Mouse (Mus musculus) neutrophil, adult 65 days (primary cell): Measurements from ENCODE around the gene Ugt1a10. TPM values are rescaled to one million over a fixed set of nuclear protein-coding genes. Genes with fewer than 3 reads are reported as not detected.

Experiments used
- total RNA-seq: library from RNA; stranded (reverse); gene quantifications from 2 replicates; pipeline ENCODE4 v1.2.4, GENCODE M21; 2023

Ugt1a10 gene
- not detected in 2 replicates for total RNA-seq

DNA sequence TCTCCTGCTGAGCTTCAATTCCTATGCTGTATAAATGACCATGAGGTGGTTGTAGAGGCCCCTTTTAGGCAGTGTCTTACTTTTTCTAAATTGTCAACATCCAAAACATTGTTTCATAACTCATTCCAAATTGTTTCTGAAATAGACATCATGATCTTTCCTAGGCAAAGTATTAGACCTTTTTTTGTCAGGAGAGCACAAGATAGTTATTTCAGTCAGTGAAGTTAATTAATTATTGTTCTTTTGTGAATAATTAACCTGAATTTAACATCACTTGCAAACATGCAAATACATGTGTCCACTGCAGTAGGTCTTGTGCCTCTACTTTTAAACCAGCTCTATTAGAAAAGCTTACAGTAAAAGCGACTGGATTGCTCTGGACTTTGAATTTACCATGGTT lies at the start of gene Ugt1a10:
Ugt1a10 (plus strand) TSS at position 301 of the 400 bp plus-strand sequence.

DNA sequence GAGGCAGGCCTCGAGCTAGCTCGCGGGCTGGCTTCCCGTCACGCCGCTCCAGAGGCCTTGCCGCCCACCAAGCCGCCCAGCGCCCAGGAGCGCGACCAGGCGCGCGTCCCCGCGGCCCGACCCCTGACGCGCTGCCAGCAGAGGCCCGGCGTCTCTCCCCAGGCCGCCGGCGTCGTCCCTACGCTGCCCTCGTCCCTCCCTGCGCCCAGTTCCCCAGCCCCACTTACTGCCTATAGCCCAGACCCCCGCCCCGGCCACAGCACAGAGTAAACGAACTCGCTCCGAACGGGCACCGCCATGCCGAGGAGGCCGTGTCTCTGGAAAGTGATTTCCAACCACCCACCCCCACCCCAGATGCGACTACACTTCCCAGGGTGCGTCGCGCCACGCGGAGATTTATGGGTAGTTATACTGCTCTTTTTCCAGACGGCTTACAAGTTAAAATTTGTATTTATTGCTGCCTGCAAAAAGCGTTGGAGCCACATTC lies 46.9 kb upstream of the Ugt1a10 start, which contains the start of gene Usp40:
Usp40 (minus strand) TSS at position 341 of the 487 bp plus-strand sequence.

DNA sequence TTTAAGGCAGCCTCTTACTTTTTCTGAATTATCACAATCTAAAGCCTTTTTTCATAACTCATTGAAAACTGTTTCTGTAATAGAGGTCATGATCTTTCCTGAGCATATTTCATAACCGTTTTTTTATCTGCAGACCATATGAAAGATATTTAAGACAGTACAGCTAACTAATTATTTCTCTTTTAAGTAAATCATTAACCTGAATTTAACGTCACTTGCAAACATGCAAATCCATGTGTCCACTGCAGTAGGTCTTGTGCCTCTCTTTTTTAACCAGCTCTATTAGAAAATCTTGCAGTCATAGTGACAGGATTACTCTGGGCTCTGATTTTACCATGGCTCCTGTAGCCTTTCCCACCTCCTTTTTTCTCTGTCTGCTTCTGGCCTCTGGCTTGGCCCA lies 15.3 kb downstream of the Ugt1a10 start, which contains the start of gene Ugt1a9:
Ugt1a9 (plus strand) TSS at position 306 of the 400 bp plus-strand sequence.

DNA sequence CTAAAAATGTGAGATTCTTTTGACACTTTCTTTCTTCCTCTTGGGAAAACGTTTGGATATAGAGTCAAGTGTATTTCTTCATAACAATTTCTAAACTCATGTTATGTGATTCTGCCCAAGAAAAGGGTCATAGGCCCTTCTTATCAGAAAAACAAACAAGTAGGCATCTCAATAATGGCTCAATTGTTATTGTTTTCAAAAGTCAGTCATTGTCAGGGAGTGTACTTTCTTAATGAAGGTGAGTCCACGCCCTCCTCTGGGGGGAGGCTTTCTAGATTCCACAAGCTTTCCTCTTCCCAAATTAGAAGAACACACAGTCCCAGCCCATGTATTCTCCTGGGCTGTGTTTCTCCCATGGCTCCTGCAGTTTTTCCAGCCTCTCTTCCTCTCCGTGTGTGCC lies 32.3 kb downstream of the Ugt1a10 start, which contains the start of gene Ugt1a8:
Ugt1a8 (plus strand) TSS at position 301 of the 400 bp plus-strand sequence.

DNA sequence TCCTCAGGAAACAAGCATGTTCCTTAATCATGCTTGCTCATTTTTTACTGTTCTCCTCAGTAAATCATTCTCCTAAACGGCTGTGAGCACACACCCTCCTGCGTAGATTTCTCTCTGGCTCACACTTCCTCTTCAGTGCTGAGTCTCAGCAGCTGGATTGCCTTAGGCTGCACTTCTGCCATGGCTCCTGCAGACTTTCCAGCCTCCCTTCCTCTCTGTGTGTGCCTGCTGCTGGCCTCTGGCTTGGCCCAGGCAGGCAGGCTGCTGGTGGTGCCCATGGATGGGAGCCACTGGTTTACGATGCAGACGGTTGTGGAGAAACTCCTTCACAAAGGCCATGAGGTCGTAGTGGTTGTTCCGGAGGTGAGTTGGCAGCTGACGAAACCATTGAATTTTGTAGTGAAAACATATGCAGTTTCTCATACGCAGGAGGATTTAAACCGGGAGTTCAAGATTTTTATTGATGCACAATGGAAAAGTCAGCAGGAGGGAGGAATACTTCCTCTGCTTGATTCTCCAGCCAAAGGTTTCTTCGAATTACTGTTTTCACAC lies 39.8 kb downstream of the Ugt1a10 start, which contains the start of gene Ugt1a7c:
Ugt1a7c (plus strand) TSS at position 122 of the 552 bp plus-strand sequence.

DNA sequence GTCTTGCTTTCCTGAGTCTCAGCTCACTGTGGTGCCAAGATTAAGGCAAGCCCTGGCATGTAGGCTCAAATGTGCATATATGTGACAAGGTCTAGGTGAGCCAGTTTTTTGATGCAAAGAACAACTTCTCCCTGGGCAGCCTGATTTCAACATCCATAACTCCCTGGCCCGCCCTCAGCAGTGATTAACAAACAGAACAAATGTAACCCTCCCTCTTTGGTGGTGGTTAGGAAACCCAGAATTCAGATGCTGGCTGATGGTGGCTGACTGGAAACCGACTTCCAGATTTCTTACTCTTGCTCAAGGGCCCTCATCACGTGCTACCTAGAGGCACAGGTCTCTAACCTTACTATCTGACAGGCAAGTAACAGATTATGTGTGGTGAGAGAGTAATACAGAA lies 47.8 kb downstream of the Ugt1a10 start, which contains the start of gene Ugt1a6b:
Ugt1a6b (plus strand) TSS at position 234 of the 400 bp plus-strand sequence.

DNA sequence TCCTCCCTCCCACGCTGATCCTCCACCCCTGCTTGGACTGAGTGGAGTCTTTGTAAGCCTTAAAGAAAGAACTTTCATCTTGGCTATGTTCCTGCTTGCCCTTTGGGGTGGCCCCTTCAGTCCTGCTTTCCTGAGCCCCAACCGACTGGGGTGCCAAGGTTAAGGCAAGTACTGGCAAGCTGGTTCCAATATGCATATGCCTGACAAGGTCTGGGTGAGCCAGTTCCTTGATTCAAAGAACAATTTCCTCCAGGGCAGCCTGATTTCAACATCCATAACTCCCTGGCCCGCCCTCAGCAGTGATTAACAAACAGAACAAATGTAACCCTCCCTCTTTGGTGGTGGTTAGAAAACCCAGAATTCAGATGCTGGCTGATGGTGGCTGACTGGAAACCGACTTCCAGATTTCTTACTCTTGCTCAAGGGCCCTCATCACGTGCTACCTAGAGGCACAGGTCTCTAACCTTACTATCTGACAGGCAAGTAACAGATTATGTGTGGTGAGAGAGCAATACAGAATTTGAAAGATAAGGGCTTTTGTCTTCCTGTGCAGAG lies 79.3 kb downstream of the Ugt1a10 start, which contains the start of gene Ugt1a6a:
Ugt1a6a (plus strand) TSS at position 353 of the 555 bp plus-strand sequence.

DNA sequence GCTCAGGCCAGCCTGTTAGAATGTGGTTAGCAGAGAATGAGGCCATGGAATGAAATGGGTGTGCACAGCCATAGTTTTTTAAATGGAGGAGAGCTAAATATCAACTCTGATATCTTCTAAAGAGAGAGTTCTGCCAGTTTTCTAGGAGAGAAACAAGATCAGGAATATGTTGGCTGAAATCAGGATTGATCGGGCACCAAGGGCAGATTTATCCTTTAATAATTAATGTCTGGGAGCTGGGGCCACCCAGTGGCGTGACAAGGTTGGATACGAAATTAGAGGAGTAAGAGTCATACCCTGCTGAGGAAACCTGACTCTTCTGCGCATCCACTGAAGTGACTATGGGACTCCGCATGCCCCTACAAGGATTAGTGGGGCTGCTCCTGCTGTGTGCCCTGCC lies 110.5 kb downstream of the Ugt1a10 start, which contains the start of gene Ugt1a5:
Ugt1a5 (plus strand) TSS at position 302 of the 400 bp plus-strand sequence.

DNA sequence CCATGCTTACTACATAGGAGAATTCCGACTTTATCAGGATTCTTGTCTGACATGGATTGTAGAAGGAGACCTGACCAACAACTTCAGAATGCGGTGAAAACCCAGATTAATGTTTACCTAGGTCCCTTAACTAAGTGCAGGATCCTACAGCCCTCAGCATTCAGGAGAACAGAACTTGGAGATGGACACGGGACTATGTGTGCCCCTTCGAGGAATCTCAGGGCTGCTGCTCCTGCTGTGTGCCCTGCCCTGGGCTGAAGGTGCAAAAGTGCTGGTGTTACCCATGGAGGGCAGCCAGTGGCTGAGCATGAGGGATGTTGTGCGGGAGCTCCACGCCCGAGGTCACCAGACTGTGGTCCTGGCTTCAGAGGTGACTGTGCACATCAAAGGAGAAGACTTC lies 145.3 kb downstream of the Ugt1a10 start, which contains the start of gene Ugt1a2:
Ugt1a2 (plus strand) TSS at position 146 of the 400 bp plus-strand sequence.

DNA sequence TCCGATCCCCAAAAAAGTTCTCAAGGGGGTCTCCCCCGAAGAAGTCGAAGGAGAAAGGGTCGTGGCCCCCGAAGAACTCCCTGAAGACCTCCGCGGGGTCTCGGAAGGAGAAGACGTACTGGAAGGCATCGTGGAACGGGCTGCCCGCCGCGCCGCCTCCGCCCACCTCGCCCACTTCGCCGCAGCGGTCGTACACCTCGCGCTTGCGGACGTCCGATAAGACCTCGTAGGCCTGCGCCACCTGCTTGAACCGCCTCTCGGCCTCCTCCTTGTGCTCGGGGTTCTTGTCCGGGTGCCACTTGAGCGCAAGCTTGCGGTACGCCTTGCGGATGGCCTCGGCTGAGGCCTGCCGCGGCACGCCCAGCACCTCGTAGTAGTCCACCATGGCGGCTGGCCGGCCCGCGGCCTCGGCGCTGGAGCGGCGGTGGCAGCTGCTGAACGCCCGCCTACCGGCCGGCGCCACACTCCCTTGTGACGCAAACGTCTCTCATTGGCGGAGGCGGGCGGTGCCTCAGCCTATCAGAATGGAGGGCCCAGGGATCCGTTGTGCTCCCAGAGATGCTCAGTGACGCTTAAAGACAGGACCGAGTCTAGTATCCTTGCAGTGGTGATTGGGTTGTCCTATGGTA lies 150.2 kb downstream of the Ugt1a10 start, which contains the start of gene Dnajb3:
Dnajb3 (minus strand) TSS at position 489 of the 629 bp plus-strand sequence.

DNA sequence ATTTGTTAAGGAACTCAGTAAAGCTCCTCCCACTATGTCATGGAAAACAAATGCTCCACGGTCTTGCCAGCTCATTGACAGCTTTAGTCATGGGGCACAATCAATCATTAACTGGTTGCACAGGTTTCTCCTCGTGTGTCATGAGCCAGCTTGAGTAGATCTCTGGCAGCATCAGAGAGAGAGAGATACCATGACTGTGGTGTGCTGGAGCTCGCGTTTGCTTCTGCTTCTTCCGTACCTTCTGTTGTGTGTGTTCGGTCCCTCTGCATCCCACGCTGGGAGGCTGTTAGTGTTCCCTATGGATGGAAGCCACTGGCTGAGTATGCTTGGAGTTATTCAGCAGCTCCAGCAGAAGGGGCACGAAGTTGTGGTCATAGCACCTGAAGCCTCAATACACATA lies 156.6 kb downstream of the Ugt1a10 start, which contains the start of gene Ugt1a1:
Ugt1a1 (plus strand) TSS at position 148 of the 400 bp plus-strand sequence.

DNA sequence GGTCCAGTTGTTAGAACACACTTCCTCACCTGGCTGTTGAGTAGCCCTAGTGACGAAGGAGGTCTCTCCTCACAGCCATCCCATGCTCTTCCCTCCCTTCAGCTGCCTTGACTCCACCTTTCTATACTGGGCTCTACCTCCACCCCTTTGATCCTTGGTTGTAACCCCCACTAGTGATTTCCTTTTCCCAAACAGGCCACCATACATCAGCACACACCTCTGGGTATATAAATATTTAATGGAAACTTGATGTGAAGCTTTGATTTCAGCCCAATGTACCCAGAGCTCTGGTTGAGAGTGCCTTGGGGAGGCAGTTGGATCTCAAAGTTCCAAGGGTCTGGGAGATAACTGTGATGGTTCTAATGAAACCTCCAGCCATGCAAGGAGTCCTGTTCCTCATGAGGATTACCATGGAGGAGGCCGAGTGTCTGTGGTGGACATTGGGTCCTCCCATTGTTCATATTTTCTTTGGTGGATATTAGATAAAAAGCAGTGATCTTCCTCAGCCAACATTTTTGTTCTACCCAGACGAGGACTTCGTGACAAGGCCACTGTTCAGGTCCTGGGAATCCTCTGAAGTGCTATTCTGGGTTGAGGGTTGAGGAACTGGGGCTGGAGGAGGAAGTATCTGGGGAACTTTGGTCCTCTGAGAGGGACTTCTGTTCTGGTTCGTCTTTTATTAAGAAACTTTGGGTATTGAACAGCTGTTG lies 171.6 kb downstream of the Ugt1a10 start, which contains the start of gene Mroh2a:
Mroh2a (plus strand) TSS at position 317 of the 710 bp plus-strand sequence.

Other genes with a start within 250 kb of the Ugt1a10 start
- gene Dgkd, start 202.1 kb upstream of the Ugt1a10 start, total RNA-seq = 147 and 203 TPM in 2 replicates
- gene Usp40, start 46.8 kb upstream of the Ugt1a10 start, total RNA-seq = 3.2 and 3.9 TPM in 2 replicates
- not detected in 2 replicates for gene Ugt1a9, start 15.4 kb downstream of the Ugt1a10 start, total RNA-seq
- gene Ugt1a8, start 32.4 kb downstream of the Ugt1a10 start, total RNA-seq = not detected in 2 replicates
- gene Ugt1a7c, start 39.7 kb downstream of the Ugt1a10 start, total RNA-seq = 99.6 and 115 TPM in 2 replicates
- gene Ugt1a6b, start 47.9 kb downstream of the Ugt1a10 start, total RNA-seq = 35.0 and 48.8 TPM in 2 replicates
- gene Ugt1a6a, start 79.4 kb downstream of the Ugt1a10 start, total RNA-seq = 30.4 and 41.7 TPM in 2 replicates
- 11.7 and 27.4 TPM in 2 replicates for gene Ugt1a5, start 110.6 kb downstream of the Ugt1a10 start, total RNA-seq
- gene Ugt1a2, start 145.2 kb downstream of the Ugt1a10 start, total RNA-seq = 7.4 and 19.5 TPM in 2 replicates
- not detected in 2 replicates for gene Dnajb3, start 150.4 kb downstream of the Ugt1a10 start, total RNA-seq
- gene Ugt1a1, start 156.6 kb downstream of the Ugt1a10 start, total RNA-seq = 9.2 and 16.8 TPM in 2 replicates
- 1.9 and 3.9 TPM in 2 replicates for gene Mroh2a, start 171.6 kb downstream of the Ugt1a10 start, total RNA-seq
- gene Hjurp, start 222.2 kb downstream of the Ugt1a10 start, total RNA-seq = 194 and 233 TPM in 2 replicates
- gene Trpm8, start 222.3 kb downstream of the Ugt1a10 start, total RNA-seq = not detected in 2 replicates